ENCODE assay signal across 8 mouse cellular contexts in the genomic region with DNA sequence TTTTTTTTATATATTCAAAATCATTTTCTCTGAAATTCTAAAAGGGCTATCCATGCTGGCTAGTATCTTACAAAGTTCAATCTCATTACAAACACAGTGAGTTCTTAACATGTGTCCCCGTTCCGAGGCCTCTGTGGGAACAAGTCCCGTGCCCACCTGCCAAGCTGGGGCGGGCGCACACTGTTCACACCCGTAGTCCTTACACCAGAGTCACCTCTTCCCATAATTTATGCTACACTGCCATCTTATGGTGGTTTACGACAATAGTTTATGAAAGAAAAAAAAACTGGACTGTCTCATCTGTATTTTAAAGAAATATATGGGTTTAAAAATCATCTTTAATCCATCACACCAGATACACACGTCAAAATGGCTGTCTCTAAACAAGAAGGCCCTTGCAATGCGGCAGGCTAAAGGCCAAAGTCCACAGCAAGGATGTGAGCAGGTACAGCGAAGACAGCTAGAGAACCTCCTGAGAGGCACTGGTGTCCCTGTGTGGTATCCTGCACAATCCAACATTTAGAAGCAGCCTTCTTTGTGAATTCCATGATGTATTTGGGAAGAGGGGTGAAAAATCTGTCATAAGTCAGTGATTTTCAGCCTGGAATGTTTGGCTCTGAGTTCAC.
DNase-seq lines count a peak whose midpoint lies in the region; ATAC-seq and TF ChIP-seq lines count a peak whose summit lies in the region.

No protein-coding gene starts in this region.

- H3K4me1 ChIP-seq in bone marrow macrophage, adult 2 months (ENCODE audit: control insufficient read depth, insufficient read depth, low read length), result no peaks in the 10 kb centered on the region
- peaks cover 7% of the 10 kb centered on the region; the same call in 1 of the 2 replicates for H3K4me1 ChIP-seq in embryonic facial prominence, embryonic 14.5 days (ENCODE audit: control insufficient read depth, insufficient read depth, low read length)
- H3K4me1 ChIP-seq in hindbrain, embryonic 11.5 days (replicated peaks; ENCODE audit: control insufficient read depth, insufficient read depth, low read length), result no peaks in the 10 kb centered on the region

- no peak overlapping the region for H3K27ac ChIP-seq in bone marrow macrophage, adult 2 months (ENCODE audit: insufficient read depth, low read depth, low read length)
- H3K27ac ChIP-seq in embryonic facial prominence, embryonic 14.5 days (replicated peaks; ENCODE audit: low read depth, low read length), result 0 out of 2 replicates have a peak overlapping the region, but pooled peaks have one; percentile 11
- no peak overlapping the region for H3K27ac ChIP-seq in hindbrain, embryonic 11.5 days (ENCODE audit: low read depth, low read length)

- 27% methylated on average over 10 of the region's 10 CpGs for WGBS in embryonic facial prominence, embryonic 14.5 days
- 32% methylated on average over 10 of the region's 10 CpGs for WGBS in hindbrain, embryonic 11.5 days

- TF ChIP-seq POLR2A in bone marrow macrophage, adult 2 months (IDR thresholded peaks at IDR 0.05; ENCODE audit: borderline replicate concordance, low read depth, low read length), result no peak

- no peak overlapping the region for H3K4me3 ChIP-seq in bone marrow macrophage, adult 2 months (ENCODE audit: insufficient read depth, low read length)
- no peak overlapping the region for H3K4me3 ChIP-seq in embryonic facial prominence, embryonic 14.5 days (ENCODE audit: low read depth, low read length)
- no peak overlapping the region for H3K4me3 ChIP-seq in hindbrain, embryonic 11.5 days (ENCODE audit: low read depth, low read length)

- H3K4me2 ChIP-seq in embryonic facial prominence, embryonic 14.5 days (ENCODE audit: low read depth, low read length), result peak overlapping the region; percentile 39
- H3K4me2 ChIP-seq in hindbrain, embryonic 11.5 days (replicated peaks; ENCODE audit: low read depth, low read length), result no peak overlapping the region

- TF ChIP-seq CTCF in bone marrow macrophage, adult 2 months (IDR thresholded peaks at IDR 0.05; ENCODE audit: low read depth, low read length), result 0 out of 2 replicates have a peak, but pooled peaks have one; percentile 29

- intact Hi-C loops in left cerebral cortex, postnatal 14 days (cut with DNase I), result loop anchor here (2.0 to 5.0 kb wide), 3 partner anchors 78 to 1493 kb away; a partner anchor contains a TSS

- no peaks in the 10 kb centered on the region for H3K36me3 ChIP-seq in embryonic facial prominence, embryonic 14.5 days (ENCODE audit: control insufficient read depth, insufficient read depth, low read length)
- H3K36me3 ChIP-seq in hindbrain, embryonic 11.5 days (ENCODE audit: control insufficient read depth, insufficient read depth, low read length), result no peaks in the 10 kb centered on the region

- ATAC-seq in embryonic facial prominence, embryonic 14.5 days (ENCODE audit: low read depth), result peak; percentile 72
- ATAC-seq in hindbrain, embryonic 11.5 days (ENCODE audit: low FRiP score), result 0 out of 2 replicates have a peak, but pooled peaks have one; percentile 53

- no peaks in the 10 kb centered on the region for H3K9me3 ChIP-seq in embryonic facial prominence, embryonic 14.5 days (ENCODE audit: control insufficient read depth, low read length)
- no peaks in the 10 kb centered on the region for H3K9me3 ChIP-seq in hindbrain, embryonic 11.5 days (ENCODE audit: control insufficient read depth, low read length)

- H3K27me3 ChIP-seq in embryonic facial prominence, embryonic 14.5 days (replicated peaks; ENCODE audit: control insufficient read depth, insufficient read depth, low read length), result no peaks in the 10 kb centered on the region
- no peaks in the 10 kb centered on the region for H3K27me3 ChIP-seq in hindbrain, embryonic 11.5 days (ENCODE audit: control insufficient read depth, insufficient read depth, low read length)

- peak; percentile 39 for DNase-seq in ovary, postnatal 36 days (ENCODE audit: low spot score)
- no peak for DNase-seq in ovary, adult 18-20 months (ENCODE audit: low spot score)
- DNase-seq in embryonic facial prominence, embryonic 14.5 days (ENCODE audit: low spot score), result peak; percentile 91
- peak; percentile 76 for DNase-seq in hindbrain, embryonic 11.5 days (ENCODE audit: low spot score)
- DNase-seq in left cerebral cortex, postnatal 14 days (ENCODE audit: low spot score in 2 of 2), result peak; percentile 58 to 80
- peak; percentile 76 for DNase-seq in naive thymus-derived CD4-positive, alpha-beta T cell, adult 2 months (ENCODE audit: low read depth)
- DNase-seq in yolk sac, embryonic 10.5 days (ENCODE audit: low spot score), result no peak

- H3K9ac ChIP-seq in embryonic facial prominence, embryonic 14.5 days (ENCODE audit: low read depth, low read length), result no peak overlapping the region
- H3K9ac ChIP-seq in hindbrain, embryonic 11.5 days (ENCODE audit: low read depth, low read length), result no peak overlapping the region

Comparison
In these comparisons a context has a peak if more than half of its experiments do, and no peak if none do; other contexts are left out.
1. DNase-seq: peak in ovary, postnatal 36 days (single experiment), embryonic facial prominence, embryonic 14.5 days (single experiment), hindbrain, embryonic 11.5 days (single experiment), left cerebral cortex, postnatal 14 days (2 of 2) and naive thymus-derived CD4-positive, alpha-beta T cell, adult 2 months (single experiment); none in ovary, adult 18-20 months (single experiment) and yolk sac, embryonic 10.5 days (single experiment).